Mouse (Mus musculus): Measurements from ENCODE around the gene Vmn2r108. TPM values are rescaled to one million over a fixed set of nuclear protein-coding genes. Genes with fewer than 3 reads are reported as not detected.
"Not testable (repeated sequence)": the region's sequence is repeated elsewhere in the genome, so short reads cannot be mapped to it uniquely, and the experiment has no call there.

Gene Vmn2r108
- total RNA-seq (2014; rRNA removed), result not detected in 2 replicates
- not detected in 2 replicates for polyA plus RNA-seq (2012; rRNA removed)

DNA sequence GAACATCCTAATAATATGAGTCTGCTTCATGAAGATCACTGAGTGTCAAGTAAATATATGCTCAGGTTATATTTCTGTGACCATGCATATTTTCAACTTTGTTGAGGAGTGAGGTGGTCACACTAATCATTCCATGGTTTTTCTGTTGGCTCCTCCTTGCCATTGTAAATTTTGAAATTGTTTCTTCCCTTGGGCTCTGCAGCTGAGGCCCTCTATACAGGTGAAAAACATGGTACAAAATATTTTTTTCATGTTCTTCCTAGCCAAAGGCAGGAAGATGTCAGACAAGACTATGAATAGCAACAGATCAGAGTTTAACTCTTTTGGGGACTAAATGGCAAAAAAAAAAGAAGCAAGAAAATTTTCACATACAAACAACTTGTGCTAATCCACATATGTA is at the start of gene Vmn2r108:
Gene Vmn2r108, minus strand, starts transcription at position 101 of the 400 bp plus-strand sequence.
- no peak for DNase-seq (ENCODE audit: extremely low read depth, low read depth, low spot score)
- no peaks in the 10 kb centered on the region for H3K79me2 ChIP-seq (ENCODE audit: control insufficient read depth, insufficient read depth, low read length)
- no peak within 1 kb of the TSS for H3K9ac ChIP-seq (ENCODE audit: low read depth, low read length)
- no peak within 1 kb of the TSS for H3K4me3 ChIP-seq (ENCODE audit: insufficient read depth, low read depth, low read length)
- H3K27ac ChIP-seq (replicated peaks; ENCODE audit: insufficient read depth, low read depth, low read length), result no peak within 1 kb of the TSS
- H3K27me3 ChIP-seq (ENCODE audit: control insufficient read depth, insufficient read depth, low read length), result no peaks in the 10 kb centered on the region
- H3K4me1 ChIP-seq (ENCODE audit: control insufficient read depth, insufficient read depth, low read length), result no peaks in the 10 kb centered on the region
- TF ChIP-seq POLR2A (IDR thresholded peaks at IDR 0.05; ENCODE audit: extremely low read depth, insufficient read depth, low read length), result no peak
- H3K36me3 ChIP-seq (ENCODE audit: control insufficient read depth, insufficient read depth, low read length), result no peaks in the 10 kb centered on the region

GRCm38 (mm10) chr17:20508247-20508646 is 27.1 kb upstream of the Vmn2r108 start:
- not testable (repeated sequence) for DNase-seq (ENCODE audit: extremely low read depth, low read depth, low spot score); H3K4me1 ChIP-seq (ENCODE audit: control insufficient read depth, insufficient read depth, low read length); H3K4me3 ChIP-seq (ENCODE audit: insufficient read depth, low read depth, low read length); H3K27me3 ChIP-seq (ENCODE audit: control insufficient read depth, insufficient read depth, low read length); H3K9ac ChIP-seq (ENCODE audit: low read depth, low read length); H3K27ac ChIP-seq (replicated peaks; ENCODE audit: insufficient read depth, low read depth, low read length); H3K36me3 ChIP-seq (ENCODE audit: control insufficient read depth, insufficient read depth, low read length); H3K79me2 ChIP-seq (ENCODE audit: control insufficient read depth, insufficient read depth, low read length)

DNA sequence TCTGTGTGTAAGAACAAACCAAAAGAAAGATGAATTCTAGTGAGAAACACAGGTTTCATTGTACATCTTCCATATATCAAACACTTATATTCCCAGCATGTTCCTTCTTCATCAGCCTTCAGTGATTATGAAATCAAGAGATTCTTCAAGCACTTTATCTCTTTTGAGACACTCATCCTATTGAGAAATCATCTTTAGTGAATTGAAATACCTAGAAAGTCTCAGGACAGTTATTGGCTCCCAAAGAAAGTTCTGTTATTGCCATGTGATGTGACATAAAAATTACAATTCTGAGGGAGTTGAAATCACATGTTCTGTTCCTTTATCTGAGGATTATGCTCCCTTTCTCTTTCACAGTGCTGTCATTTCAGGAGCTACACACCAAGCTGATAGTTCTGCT is 16.7 kb upstream of the Vmn2r108 start, which contains the start of gene Vmn1r225:
Gene Vmn1r225, plus strand, starts transcription at position 301 of the 400 bp plus-strand sequence.
- Histone ChIP-seq H3K79me2 (ENCODE audit: control insufficient read depth, insufficient read depth, low read length) (no peaks in the 10 kb centered on the region), H3K4me3 (ENCODE audit: insufficient read depth, low read depth, low read length) (no peak within 1 kb of the TSS), H3K27ac (replicated peaks; ENCODE audit: insufficient read depth, low read depth, low read length) (no peak within 1 kb of the TSS), H3K4me1 (ENCODE audit: control insufficient read depth, insufficient read depth, low read length) (no peaks in the 10 kb centered on the region), H3K27me3 (ENCODE audit: control insufficient read depth, insufficient read depth, low read length) (no peaks in the 10 kb centered on the region), H3K9ac (ENCODE audit: low read depth, low read length) (no peak within 1 kb of the TSS), H3K36me3 (ENCODE audit: control insufficient read depth, insufficient read depth, low read length) (no peaks in the 10 kb centered on the region)
- DNase-seq (ENCODE audit: extremely low read depth, low read depth, low spot score), result no peak
- TF ChIP-seq CTCF (IDR thresholded peaks at IDR 0.05; ENCODE audit: low read depth, low read length) (no peak), POLR2A (IDR thresholded peaks at IDR 0.05; ENCODE audit: extremely low read depth, insufficient read depth, low read length) (no peak)

DNA sequence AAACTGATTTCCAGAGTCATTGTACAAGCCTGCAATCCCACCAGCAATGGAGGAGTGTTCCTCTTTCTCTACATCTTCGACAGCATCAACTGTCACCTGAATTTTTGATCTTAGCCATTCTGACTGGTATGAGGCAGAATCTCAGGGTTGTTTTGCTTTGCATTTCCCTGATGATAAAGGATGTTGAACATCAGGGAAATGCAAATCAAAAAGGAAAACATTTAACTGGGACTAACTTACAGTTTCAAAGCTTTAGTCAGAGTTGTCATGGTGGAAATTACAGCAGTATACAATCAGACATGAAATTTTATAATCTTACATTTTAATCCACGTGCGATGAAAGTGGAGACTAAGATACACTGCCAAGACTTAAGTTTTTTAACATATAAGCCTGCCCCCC is 7.8 kb downstream of the Vmn2r108 start:
- WGBS, result 60% methylated on average over 3 of the region's 3 CpGs
- H3K9ac ChIP-seq (ENCODE audit: low read depth, low read length), result no peak overlapping the region
- H3K79me2 ChIP-seq (ENCODE audit: control insufficient read depth, insufficient read depth, low read length), result no peaks in the 10 kb centered on the region
- H3K27ac ChIP-seq (replicated peaks; ENCODE audit: insufficient read depth, low read depth, low read length), result no peak overlapping the region
- DNase-seq (ENCODE audit: extremely low read depth, low read depth, low spot score), result no peak
- H3K4me1 ChIP-seq (ENCODE audit: control insufficient read depth, insufficient read depth, low read length), result no peaks in the 10 kb centered on the region
- no peaks in the 10 kb centered on the region for H3K36me3 ChIP-seq (ENCODE audit: control insufficient read depth, insufficient read depth, low read length)
- no peak overlapping the region for H3K4me3 ChIP-seq (ENCODE audit: insufficient read depth, low read depth, low read length)
- H3K27me3 ChIP-seq (ENCODE audit: control insufficient read depth, insufficient read depth, low read length), result no peaks in the 10 kb centered on the region
- TF ChIP-seq POLR2A (IDR thresholded peaks at IDR 0.05; ENCODE audit: extremely low read depth, insufficient read depth, low read length) (no peak), CTCF (IDR thresholded peaks at IDR 0.05; ENCODE audit: low read depth, low read length) (no peak)

GRCm38 (mm10) chr17:20439263-20439662 is 41.9 kb downstream of the Vmn2r108 start:
- no peak for TF ChIP-seq CTCF (IDR thresholded peaks at IDR 0.05; ENCODE audit: low read depth, low read length)
- TF ChIP-seq POLR2A (IDR thresholded peaks at IDR 0.05; ENCODE audit: extremely low read depth, insufficient read depth, low read length), result no peak

DNA sequence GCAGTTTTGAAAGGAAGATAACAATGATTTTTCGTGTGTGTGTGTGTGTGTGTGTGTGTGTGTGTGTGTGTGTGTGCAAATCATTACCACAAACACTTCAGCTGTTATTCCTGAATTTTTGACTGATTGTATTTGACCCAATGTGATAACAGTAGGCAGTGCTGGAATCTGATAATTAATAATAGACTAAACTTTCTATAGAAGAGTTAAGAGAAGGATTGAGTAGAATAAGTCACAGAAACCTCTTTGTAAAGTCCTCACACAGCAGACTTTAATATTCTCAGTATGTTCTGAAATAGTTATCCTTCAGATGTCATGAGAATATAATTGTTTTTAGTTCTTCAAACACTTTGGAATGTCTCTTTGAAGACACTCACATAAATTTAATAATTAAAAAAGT is 67.3 kb downstream of the Vmn2r108 start, which contains the start of gene Vmn1r224:
Gene Vmn1r224, plus strand, starts transcription at position 301 of the 400 bp plus-strand sequence.
- Histone ChIP-seq H3K27me3 (ENCODE audit: control insufficient read depth, insufficient read depth, low read length) (no peaks in the 10 kb centered on the region), H3K4me1 (ENCODE audit: control insufficient read depth, insufficient read depth, low read length) (no peaks in the 10 kb centered on the region), H3K36me3 (ENCODE audit: control insufficient read depth, insufficient read depth, low read length) (no peaks in the 10 kb centered on the region), H3K4me3 (ENCODE audit: insufficient read depth, low read depth, low read length) (no peak within 1 kb of the TSS), H3K9ac (ENCODE audit: low read depth, low read length) (no peak within 1 kb of the TSS), H3K79me2 (ENCODE audit: control insufficient read depth, insufficient read depth, low read length) (no peaks in the 10 kb centered on the region), H3K27ac (replicated peaks; ENCODE audit: insufficient read depth, low read depth, low read length) (no peak within 1 kb of the TSS)
- no peak for DNase-seq (ENCODE audit: extremely low read depth, low read depth, low spot score)
- WGBS, result 22% methylated on average over 1 of the region's 1 CpGs
- no peak for TF ChIP-seq CTCF (IDR thresholded peaks at IDR 0.05; ENCODE audit: low read depth, low read length)
- no peak for TF ChIP-seq POLR2A (IDR thresholded peaks at IDR 0.05; ENCODE audit: extremely low read depth, insufficient read depth, low read length)

More at GRCm38 (mm10) chr17:20439263-20439662, 41.9 kb downstream of the Vmn2r108 start:
- H3K9ac ChIP-seq (ENCODE audit: low read depth, low read length), result no peak overlapping the region
- H3K4me1 ChIP-seq (ENCODE audit: control insufficient read depth, insufficient read depth, low read length), result no peaks in the 10 kb centered on the region
- no peaks in the 10 kb centered on the region for H3K27me3 ChIP-seq (ENCODE audit: control insufficient read depth, insufficient read depth, low read length)
- no peak overlapping the region for H3K4me3 ChIP-seq (ENCODE audit: insufficient read depth, low read depth, low read length)
- H3K79me2 ChIP-seq (ENCODE audit: control insufficient read depth, insufficient read depth, low read length), result no peaks in the 10 kb centered on the region
- no peak overlapping the region for H3K27ac ChIP-seq (replicated peaks; ENCODE audit: insufficient read depth, low read depth, low read length)
- no peak for DNase-seq (ENCODE audit: extremely low read depth, low read depth, low spot score)
- no peaks in the 10 kb centered on the region for H3K36me3 ChIP-seq (ENCODE audit: control insufficient read depth, insufficient read depth, low read length)

Other genes with a start within 250 kb of the Vmn2r108 start
- gene Vmn2r105, start 246.3 kb downstream of the Vmn2r108 start, total RNA-seq (2014; rRNA removed), result not detected in 2 replicates
- gene Vmn2r105, start 246.3 kb downstream of the Vmn2r108 start, polyA plus RNA-seq (2012; rRNA removed), result not detected in 2 replicates
- not detected in 2 replicates for gene Vmn2r106, start 195.8 kb downstream of the Vmn2r108 start, total RNA-seq (2014; rRNA removed)
- not detected in 2 replicates for gene Vmn2r106, start 195.8 kb downstream of the Vmn2r108 start, polyA plus RNA-seq (2012; rRNA removed)
- gene Vmn2r107, start 136.1 kb downstream of the Vmn2r108 start, total RNA-seq (2014; rRNA removed), result not detected in 2 replicates
- gene Vmn2r107, start 136.1 kb downstream of the Vmn2r108 start, polyA plus RNA-seq (2012; rRNA removed), result not detected in 2 replicates
- not detected in 2 replicates for gene Vmn1r224, start 67.2 kb downstream of the Vmn2r108 start, total RNA-seq (2014; rRNA removed)
- not detected in 2 replicates for gene Vmn1r224, start 67.2 kb downstream of the Vmn2r108 start, polyA plus RNA-seq (2012; rRNA removed)
- gene Vmn1r225, start 16.8 kb upstream of the Vmn2r108 start, total RNA-seq (2014; rRNA removed), result not detected in 2 replicates
- not detected in 2 replicates for gene Vmn1r225, start 16.8 kb upstream of the Vmn2r108 start, polyA plus RNA-seq (2012; rRNA removed)
- gene Vmn2r109, start 83.4 kb upstream of the Vmn2r108 start, total RNA-seq (2014; rRNA removed), result not detected in 2 replicates
- not detected in 2 replicates for gene Vmn2r109, start 83.4 kb upstream of the Vmn2r108 start, polyA plus RNA-seq (2012; rRNA removed)
- not detected in 2 replicates for gene Vmn2r110, start 115.1 kb upstream of the Vmn2r108 start, total RNA-seq (2014; rRNA removed)
- gene Vmn2r110, start 115.1 kb upstream of the Vmn2r108 start, polyA plus RNA-seq (2012; rRNA removed), result not detected in 2 replicates
- gene Fpr-rs3, start 143.5 kb upstream of the Vmn2r108 start, total RNA-seq (2014; rRNA removed), result not detected in 2 replicates
- not detected in 2 replicates for gene Fpr-rs3, start 143.5 kb upstream of the Vmn2r108 start, polyA plus RNA-seq (2012; rRNA removed)
- not detected in 2 replicates for gene Vmn1r226, start 201.5 kb upstream of the Vmn2r108 start, total RNA-seq (2014; rRNA removed)
- gene Vmn1r226, start 201.5 kb upstream of the Vmn2r108 start, polyA plus RNA-seq (2012; rRNA removed), result not detected in 2 replicates
- gene Vmn1r227, start 248.5 kb upstream of the Vmn2r108 start, total RNA-seq (2014; rRNA removed), result not detected in 2 replicates
- gene Vmn1r227, start 248.5 kb upstream of the Vmn2r108 start, polyA plus RNA-seq (2012; rRNA removed), result not detected in 2 replicates

Data from liver, adult 2 months (tissue).